Mouse (Mus musculus): ENCODE results near the gene Evi5. TPM values are rescaled to one million over a fixed set of nuclear protein-coding genes. Genes with fewer than 3 reads are reported as not detected.

Evi5 gene
- polyA plus RNA-seq, 1 experiment from 2014 or later: 63.6 TPM

GRCm38 (mm10) chr5:107711689-107712088 is 163.2 kb downstream of the Evi5 start:
- Histone ChIP-seq H3K36me3 (ENCODE audit: control insufficient read depth, insufficient read depth, low read length) (no peaks in the 10 kb centered on the region), H3K27me3 (replicated peaks; ENCODE audit: control insufficient read depth, insufficient read depth, low read length) (peaks cover 32% of the 10 kb centered on the region), H3K9ac (ENCODE audit: low read length) (no peak overlapping the region), H3K9me3 (ENCODE audit: control insufficient read depth, low read length) (no peaks in the 10 kb centered on the region), H3K4me3 (ENCODE audit: low read depth, low read length) (no peak overlapping the region), H3K27ac (ENCODE audit: low read depth) (no peak overlapping the region), H3K4me1 (replicated peaks; ENCODE audit: control insufficient read depth, insufficient read depth, low read length) (no peaks in the 10 kb centered on the region), H3K4me2 (ENCODE audit: low read length) (no peak overlapping the region)
- ATAC-seq (replicated peaks; ENCODE audit: low FRiP score, low TSS enrichment, low read depth): no peak
- DNase-seq (ENCODE audit: low spot score): peak; percentile 44
- WGBS: 52% methylated on average over 2 of the region's 2 CpGs

GRCm38 (mm10) chr5:107708124-107708797 is 166.6 kb downstream of the Evi5 start:
- H3K4me1 ChIP-seq (replicated peaks; ENCODE audit: control insufficient read depth, insufficient read depth, low read length): no peaks in the 10 kb centered on the region
- no peaks in the 10 kb centered on the region for H3K36me3 ChIP-seq (ENCODE audit: control insufficient read depth, insufficient read depth, low read length)
- peak; percentile 31 for DNase-seq (ENCODE audit: low spot score)
- WGBS: 87% methylated on average over 8 of the region's 8 CpGs
- H3K27ac ChIP-seq (ENCODE audit: low read depth): no peak overlapping the region
- no peak for ATAC-seq (replicated peaks; ENCODE audit: low FRiP score, low TSS enrichment, low read depth)
- no peak overlapping the region for H3K4me2 ChIP-seq (ENCODE audit: low read length)
- H3K9me3 ChIP-seq (ENCODE audit: control insufficient read depth, low read length): no peaks in the 10 kb centered on the region
- no peak overlapping the region for H3K9ac ChIP-seq (ENCODE audit: low read length)
- no peak overlapping the region for H3K4me3 ChIP-seq (ENCODE audit: low read depth, low read length)
- H3K27me3 ChIP-seq (replicated peaks; ENCODE audit: control insufficient read depth, insufficient read depth, low read length): 0 out of 2 replicates have a peak, but pooled peaks cover 11% of the 10 kb centered on the region

- peak; percentile 51 for DNase-seq (ENCODE audit: low spot score)
- no peak overlapping the region for H3K9ac ChIP-seq (ENCODE audit: low read length)
- 0 out of 2 replicates have a peak, but pooled peaks cover 5% of the 10 kb centered on the region for H3K27me3 ChIP-seq (replicated peaks; ENCODE audit: control insufficient read depth, insufficient read depth, low read length)
- H3K4me2 ChIP-seq (ENCODE audit: low read length): no peak overlapping the region
- no peak for ATAC-seq (replicated peaks; ENCODE audit: low FRiP score, low TSS enrichment, low read depth)
- no peaks in the 10 kb centered on the region for H3K9me3 ChIP-seq (ENCODE audit: control insufficient read depth, low read length)
- H3K27ac ChIP-seq (ENCODE audit: low read depth): no peak overlapping the region
- no peaks in the 10 kb centered on the region for H3K4me1 ChIP-seq (replicated peaks; ENCODE audit: control insufficient read depth, insufficient read depth, low read length)
- no peaks in the 10 kb centered on the region for H3K36me3 ChIP-seq (ENCODE audit: control insufficient read depth, insufficient read depth, low read length)
- WGBS: 67% methylated on average over 1 of the region's 1 CpGs
- no peak overlapping the region for H3K4me3 ChIP-seq (ENCODE audit: low read depth, low read length)
Observed at GRCm38 (mm10) chr5:107706262-107706661, 168.6 kb downstream of the Evi5 start.

GRCm38 (mm10) chr5:107705756-107706155 is 169.2 kb downstream of the Evi5 start:
- DNase-seq (ENCODE audit: low spot score) (no peak), ATAC-seq (replicated peaks; ENCODE audit: low FRiP score, low TSS enrichment, low read depth) (no peak)
- Histone ChIP-seq H3K36me3 (ENCODE audit: control insufficient read depth, insufficient read depth, low read length) (no peaks in the 10 kb centered on the region), H3K9me3 (ENCODE audit: control insufficient read depth, low read length) (no peaks in the 10 kb centered on the region), H3K27me3 (replicated peaks; ENCODE audit: control insufficient read depth, insufficient read depth, low read length) (0 out of 2 replicates have a peak, but pooled peaks cover 5% of the 10 kb centered on the region), H3K4me1 (replicated peaks; ENCODE audit: control insufficient read depth, insufficient read depth, low read length) (no peaks in the 10 kb centered on the region), H3K27ac (ENCODE audit: low read depth) (no peak overlapping the region), H3K4me2 (ENCODE audit: low read length) (no peak overlapping the region), H3K9ac (ENCODE audit: low read length) (no peak overlapping the region), H3K4me3 (ENCODE audit: low read depth, low read length) (no peak overlapping the region)
- 78% methylated on average over 4 of the region's 4 CpGs for WGBS

GRCm38 (mm10) chr5:107703207-107703763 is 171.6 kb downstream of the Evi5 start:
- no peaks in the 10 kb centered on the region for H3K27me3 ChIP-seq (replicated peaks; ENCODE audit: control insufficient read depth, insufficient read depth, low read length)
- H3K4me3 ChIP-seq (ENCODE audit: low read depth, low read length): no peak overlapping the region
- no peak overlapping the region for H3K4me2 ChIP-seq (ENCODE audit: low read length)
- H3K9me3 ChIP-seq (ENCODE audit: control insufficient read depth, low read length): no peaks in the 10 kb centered on the region
- H3K27ac ChIP-seq (ENCODE audit: low read depth): no peak overlapping the region
- no peak overlapping the region for H3K9ac ChIP-seq (ENCODE audit: low read length)
- WGBS: 82% methylated on average over 6 of the region's 6 CpGs
- no peaks in the 10 kb centered on the region for H3K4me1 ChIP-seq (replicated peaks; ENCODE audit: control insufficient read depth, insufficient read depth, low read length)
- ATAC-seq (replicated peaks; ENCODE audit: low FRiP score, low TSS enrichment, low read depth) (no peak), DNase-seq (ENCODE audit: low spot score) (no peak)
- H3K36me3 ChIP-seq (ENCODE audit: control insufficient read depth, insufficient read depth, low read length): no peaks in the 10 kb centered on the region

GRCm38 (mm10) chr5:107701658-107702057 is 173.2 kb downstream of the Evi5 start:
- DNase-seq (ENCODE audit: low spot score) (no peak), ATAC-seq (replicated peaks; ENCODE audit: low FRiP score, low TSS enrichment, low read depth) (no peak)
- no peak overlapping the region for H3K4me2 ChIP-seq (ENCODE audit: low read length)
- no peaks in the 10 kb centered on the region for H3K4me1 ChIP-seq (replicated peaks; ENCODE audit: control insufficient read depth, insufficient read depth, low read length)
- H3K36me3 ChIP-seq (ENCODE audit: control insufficient read depth, insufficient read depth, low read length): no peaks in the 10 kb centered on the region
- H3K4me3 ChIP-seq (ENCODE audit: low read depth, low read length): no peak overlapping the region
- no peaks in the 10 kb centered on the region for H3K9me3 ChIP-seq (ENCODE audit: control insufficient read depth, low read length)
- WGBS: 84% methylated on average over 9 of the region's 9 CpGs
- H3K9ac ChIP-seq (ENCODE audit: low read length): no peak overlapping the region
- H3K27me3 ChIP-seq (replicated peaks; ENCODE audit: control insufficient read depth, insufficient read depth, low read length): no peaks in the 10 kb centered on the region
- no peak overlapping the region for H3K27ac ChIP-seq (ENCODE audit: low read depth)

GRCm38 (mm10) chr5:107700873-107701272 is 174.0 kb downstream of the Evi5 start:
- no peak overlapping the region for H3K9ac ChIP-seq (ENCODE audit: low read length)
- no peaks in the 10 kb centered on the region for H3K4me1 ChIP-seq (replicated peaks; ENCODE audit: control insufficient read depth, insufficient read depth, low read length)
- H3K9me3 ChIP-seq (ENCODE audit: control insufficient read depth, low read length): no peaks in the 10 kb centered on the region
- no peak for DNase-seq (ENCODE audit: low spot score)
- H3K4me2 ChIP-seq (ENCODE audit: low read length): no peak overlapping the region
- no peaks in the 10 kb centered on the region for H3K36me3 ChIP-seq (ENCODE audit: control insufficient read depth, insufficient read depth, low read length)
- H3K27me3 ChIP-seq (replicated peaks; ENCODE audit: control insufficient read depth, insufficient read depth, low read length): no peaks in the 10 kb centered on the region
- H3K4me3 ChIP-seq (ENCODE audit: low read depth, low read length): no peak overlapping the region
- no peak for ATAC-seq (replicated peaks; ENCODE audit: low FRiP score, low TSS enrichment, low read depth)
- 88% methylated on average over 10 of the region's 10 CpGs for WGBS
- no peak overlapping the region for H3K27ac ChIP-seq (ENCODE audit: low read depth)

- no peak overlapping the region for H3K4me3 ChIP-seq (ENCODE audit: low read depth, low read length)
- no peaks in the 10 kb centered on the region for H3K9me3 ChIP-seq (ENCODE audit: control insufficient read depth, low read length)
- no peak overlapping the region for H3K27ac ChIP-seq (ENCODE audit: low read depth)
- H3K4me2 ChIP-seq (ENCODE audit: low read length): no peak overlapping the region
- H3K27me3 ChIP-seq (replicated peaks; ENCODE audit: control insufficient read depth, insufficient read depth, low read length): no peaks in the 10 kb centered on the region
- no peak overlapping the region for H3K9ac ChIP-seq (ENCODE audit: low read length)
- H3K36me3 ChIP-seq (ENCODE audit: control insufficient read depth, insufficient read depth, low read length): no peaks in the 10 kb centered on the region
- no peaks in the 10 kb centered on the region for H3K4me1 ChIP-seq (replicated peaks; ENCODE audit: control insufficient read depth, insufficient read depth, low read length)
- DNase-seq (ENCODE audit: low spot score) (peak; percentile 9), ATAC-seq (replicated peaks; ENCODE audit: low FRiP score, low TSS enrichment, low read depth) (no peak)
- 79% methylated on average over 8 of the region's 8 CpGs for WGBS
Observed at GRCm38 (mm10) chr5:107698888-107699287, 176.0 kb downstream of the Evi5 start.

- Histone ChIP-seq H3K36me3 (ENCODE audit: control insufficient read depth, insufficient read depth, low read length) (no peaks in the 10 kb centered on the region), H3K27me3 (replicated peaks; ENCODE audit: control insufficient read depth, insufficient read depth, low read length) (0 out of 2 replicates have a peak, but pooled peaks cover 3% of the 10 kb centered on the region), H3K4me1 (replicated peaks; ENCODE audit: control insufficient read depth, insufficient read depth, low read length) (no peaks in the 10 kb centered on the region), H3K4me3 (ENCODE audit: low read depth, low read length) (no peak overlapping the region), H3K27ac (ENCODE audit: low read depth) (no peak overlapping the region), H3K9me3 (ENCODE audit: control insufficient read depth, low read length) (no peaks in the 10 kb centered on the region), H3K9ac (ENCODE audit: low read length) (no peak overlapping the region), H3K4me2 (ENCODE audit: low read length) (no peak overlapping the region)
- 81% methylated on average over 3 of the region's 3 CpGs for WGBS
- DNase-seq (ENCODE audit: low spot score) (no peak), ATAC-seq (replicated peaks; ENCODE audit: low FRiP score, low TSS enrichment, low read depth) (no peak)
Observed at GRCm38 (mm10) chr5:107695019-107695418, 179.9 kb downstream of the Evi5 start.
